Mouse (Mus musculus): ENCODE results near the gene Fcer1g. TPM values are rescaled to one million over a fixed set of nuclear protein-coding genes. Genes with fewer than 3 reads are reported as not detected.

The Fcer1g gene
- 24.0 and 25.7 TPM in 2 replicates for polyA plus RNA-seq (2012; rRNA removed)

GRCm38 (mm10) chr1:171234126-171234525 lies at the start of gene Fcer1g:
Fcer1g (minus strand) TSS chr1:171234365.

GRCm38 (mm10) chr1:171280916-171281527 lies 46.9 kb upstream of the Fcer1g start, which contains the start of gene Ppox:
Ppox (minus strand) TSS chr1:171281186.

GRCm38 (mm10) chr1:171269848-171270572 lies 35.8 kb upstream of the Fcer1g start, which contains the start of gene B4galt3:
B4galt3 (plus strand) TSS chr1:171270328.

GRCm38 (mm10) chr1:171250680-171251593 lies 16.8 kb upstream of the Fcer1g start, which contains the start of gene Ndufs2:
Ndufs2 (minus strand) TSS chr1:171251388.

GRCm38 (mm10) chr1:171249913-171250600 lies 15.9 kb upstream of the Fcer1g start, which contains the start of gene Adamts4:
Adamts4 (plus strand) TSS chr1:171250421.

GRCm38 (mm10) chr1:171224857-171225256 lies 9.3 kb downstream of the Fcer1g start, which contains the start of gene Apoa2:
Apoa2 (plus strand) TSS chr1:171225054.

GRCm38 (mm10) chr1:171222238-171223155 lies 11.7 kb downstream of the Fcer1g start, which contains the start of gene Tomm40l:
Tomm40l (minus strand) TSS chr1:171222514.

GRCm38 (mm10) chr1:171213801-171214496 lies 20.2 kb downstream of the Fcer1g start, which contains the start of gene Nr1i3:
Nr1i3 (plus strand) TSS chr1:171213970.

GRCm38 (mm10) chr1:171195887-171196397 lies 38.2 kb downstream of the Fcer1g start, which contains the start of gene Pcp4l1:
Pcp4l1 (minus strand) TSS chr1:171196268.

Other genes starting within 250 kb of the Fcer1g start
- 1.4 and 1.6 TPM in 2 replicates for gene Fcgr4, start 215.4 kb downstream of the Fcer1g start, polyA plus RNA-seq (2012; rRNA removed)
- 8.3 and 8.7 TPM in 2 replicates for gene Fcgr3, start 169.4 kb downstream of the Fcer1g start, polyA plus RNA-seq (2012; rRNA removed)
- gene Cfap126, start 120.4 kb downstream of the Fcer1g start, polyA plus RNA-seq (2012; rRNA removed): 11.1 and 11.3 TPM in 2 replicates
- 260 and 262 TPM in 2 replicates for gene Sdhc, start 83.8 kb downstream of the Fcer1g start, polyA plus RNA-seq (2012; rRNA removed)
- 3.0 and 10.7 TPM in 2 replicates for gene Mpz, start 83.7 kb downstream of the Fcer1g start, polyA plus RNA-seq (2012; rRNA removed)
- 16.8 and 17.0 TPM in 2 replicates for gene Pcp4l1, start 38.1 kb downstream of the Fcer1g start, polyA plus RNA-seq (2012; rRNA removed)
- 0.09 and 0.16 TPM in 2 replicates for gene Nr1i3, start 20.4 kb downstream of the Fcer1g start, polyA plus RNA-seq (2012; rRNA removed)
- gene Tomm40l, start 11.9 kb downstream of the Fcer1g start, polyA plus RNA-seq (2012; rRNA removed): 34.4 and 36.0 TPM in 2 replicates
- gene Apoa2, start 9.3 kb downstream of the Fcer1g start, polyA plus RNA-seq (2012; rRNA removed): 2.5 and 3.0 TPM in 2 replicates
- 3.6 and 4.8 TPM in 2 replicates for gene Adamts4, start 16.1 kb upstream of the Fcer1g start, polyA plus RNA-seq (2012; rRNA removed)
- gene Ndufs2, start 17.0 kb upstream of the Fcer1g start, polyA plus RNA-seq (2012; rRNA removed): 169 and 171 TPM in 2 replicates
- 91.4 and 95.1 TPM in 2 replicates for gene B4galt3, start 36.0 kb upstream of the Fcer1g start, polyA plus RNA-seq (2012; rRNA removed)
- gene Ppox, start 46.8 kb upstream of the Fcer1g start, polyA plus RNA-seq (2012; rRNA removed): 97.8 and 102 TPM in 2 replicates
- 118 and 126 TPM in 2 replicates for gene Usp21, start 53.6 kb upstream of the Fcer1g start, polyA plus RNA-seq (2012; rRNA removed)
- gene Ufc1, start 60.7 kb upstream of the Fcer1g start, polyA plus RNA-seq (2012; rRNA removed): 57.9 and 63.4 TPM in 2 replicates
- 67.0 and 67.4 TPM in 2 replicates for gene Dedd, start 94.8 kb upstream of the Fcer1g start, polyA plus RNA-seq (2012; rRNA removed)
- 62.0 and 69.0 TPM in 2 replicates for gene Nit1, start 111.3 kb upstream of the Fcer1g start, polyA plus RNA-seq (2012; rRNA removed)
- gene Pfdn2, start 111.3 kb upstream of the Fcer1g start, polyA plus RNA-seq (2012; rRNA removed): 121 TPM in 2 replicates
- gene Klhdc9, start 126.4 kb upstream of the Fcer1g start, polyA plus RNA-seq (2012; rRNA removed): 3.2 and 3.6 TPM in 2 replicates
- 1.1 and 3.1 TPM in 2 replicates for gene Nectin4, start 135.7 kb upstream of the Fcer1g start, polyA plus RNA-seq (2012; rRNA removed)
- 0.92 and 1.1 TPM in 2 replicates for gene Arhgap30, start 154.6 kb upstream of the Fcer1g start, polyA plus RNA-seq (2012; rRNA removed)
- 177 and 182 TPM in 2 replicates for gene Usf1, start 176.9 kb upstream of the Fcer1g start, polyA plus RNA-seq (2012; rRNA removed)
- 4.9 and 5.7 TPM in 2 replicates for gene Tstd1, start 184.5 kb upstream of the Fcer1g start, polyA plus RNA-seq (2012; rRNA removed)
- 4.1 and 7.2 TPM in 2 replicates for gene F11r, start 203.2 kb upstream of the Fcer1g start, polyA plus RNA-seq (2012; rRNA removed)